Mouse (Mus musculus): Measurements from ENCODE around the gene Mitd1. TPM values are rescaled to one million over a fixed set of nuclear protein-coding genes. Genes with fewer than 3 reads are reported as not detected.

The Mitd1 gene
- polyA plus RNA-seq, 1 experiment from 2014 or later: 24.0 TPM

- peak overlapping the region; percentile 78 for H3K27ac ChIP-seq (ENCODE audit: low read depth, low read length)
- H3K4me2 ChIP-seq (replicated peaks; ENCODE audit: low read depth, low read length): peak overlapping the region; percentile 65
- peak; percentile 98 for ATAC-seq (ENCODE audit: low FRiP score)
- WGBS: under 1% methylated on average over 79 of the region's 90 CpGs
- H3K4me1 ChIP-seq (replicated peaks; ENCODE audit: control insufficient read depth, insufficient read depth, low read length): no peaks in the 10 kb centered on the region
- peak; percentile 100 for DNase-seq (ENCODE audit: low spot score)
- no peaks in the 10 kb centered on the region for H3K27me3 ChIP-seq (ENCODE audit: control insufficient read depth, insufficient read depth, low read length)
- no peaks in the 10 kb centered on the region for H3K36me3 ChIP-seq (ENCODE audit: control insufficient read depth, insufficient read depth, low read length)
- peak overlapping the region; percentile 66 for H3K9ac ChIP-seq (ENCODE audit: low read depth, low read length)
- H3K4me3 ChIP-seq (ENCODE audit: low read depth, low read length): peak overlapping the region; percentile 45
- H3K9me3 ChIP-seq (ENCODE audit: control insufficient read depth, low read length): no peaks in the 10 kb centered on the region
These were observed 25.5 kb downstream of the Mitd1 start for GRCm38 (mm10) chr1:37864511-37865400.

- Histone ChIP-seq H3K27ac (ENCODE audit: low read depth, low read length) (no peak overlapping the region), H3K27me3 (ENCODE audit: control insufficient read depth, insufficient read depth, low read length) (no peaks in the 10 kb centered on the region), H3K4me3 (ENCODE audit: low read depth, low read length) (no peak overlapping the region), H3K4me1 (replicated peaks; ENCODE audit: control insufficient read depth, insufficient read depth, low read length) (no peaks in the 10 kb centered on the region), H3K4me2 (replicated peaks; ENCODE audit: low read depth, low read length) (no peak overlapping the region), H3K9me3 (ENCODE audit: control insufficient read depth, low read length) (no peaks in the 10 kb centered on the region), H3K9ac (ENCODE audit: low read depth, low read length) (no peak overlapping the region), H3K36me3 (ENCODE audit: control insufficient read depth, insufficient read depth, low read length) (no peaks in the 10 kb centered on the region)
- 55% methylated on average over 2 of the region's 2 CpGs for WGBS
- DNase-seq (ENCODE audit: low spot score) (peak; percentile 2), ATAC-seq (ENCODE audit: low FRiP score) (no peak)
These were observed 39.5 kb downstream of the Mitd1 start for GRCm38 (mm10) chr1:37850696-37851095.

- no peak for DNase-seq (ENCODE audit: low spot score)
- H3K27ac ChIP-seq (ENCODE audit: low read depth, low read length): no peak overlapping the region
- no peaks in the 10 kb centered on the region for H3K4me1 ChIP-seq (replicated peaks; ENCODE audit: control insufficient read depth, insufficient read depth, low read length)
- no peaks in the 10 kb centered on the region for H3K27me3 ChIP-seq (ENCODE audit: control insufficient read depth, insufficient read depth, low read length)
- no peak for ATAC-seq (ENCODE audit: low FRiP score)
- H3K4me2 ChIP-seq (replicated peaks; ENCODE audit: low read depth, low read length): no peak overlapping the region
- H3K9ac ChIP-seq (ENCODE audit: low read depth, low read length): no peak overlapping the region
- no peak overlapping the region for H3K4me3 ChIP-seq (ENCODE audit: low read depth, low read length)
- no peaks in the 10 kb centered on the region for H3K9me3 ChIP-seq (ENCODE audit: control insufficient read depth, low read length)
- WGBS: 83% methylated on average over 8 of the region's 8 CpGs
- no peaks in the 10 kb centered on the region for H3K36me3 ChIP-seq (ENCODE audit: control insufficient read depth, insufficient read depth, low read length)
These were observed 43.3 kb downstream of the Mitd1 start for GRCm38 (mm10) chr1:37846878-37847277.

- no peak overlapping the region for H3K4me2 ChIP-seq (replicated peaks; ENCODE audit: low read depth, low read length)
- 64% methylated on average over 2 of the region's 2 CpGs for WGBS
- H3K9ac ChIP-seq (ENCODE audit: low read depth, low read length): no peak overlapping the region
- no peaks in the 10 kb centered on the region for H3K4me1 ChIP-seq (replicated peaks; ENCODE audit: control insufficient read depth, insufficient read depth, low read length)
- no peaks in the 10 kb centered on the region for H3K9me3 ChIP-seq (ENCODE audit: control insufficient read depth, low read length)
- H3K4me3 ChIP-seq (ENCODE audit: low read depth, low read length): no peak overlapping the region
- ATAC-seq (ENCODE audit: low FRiP score) (no peak), DNase-seq (ENCODE audit: low spot score) (no peak)
- H3K36me3 ChIP-seq (ENCODE audit: control insufficient read depth, insufficient read depth, low read length): no peaks in the 10 kb centered on the region
- H3K27ac ChIP-seq (ENCODE audit: low read depth, low read length): no peak overlapping the region
- no peaks in the 10 kb centered on the region for H3K27me3 ChIP-seq (ENCODE audit: control insufficient read depth, insufficient read depth, low read length)
These were observed 58.5 kb downstream of the Mitd1 start for GRCm38 (mm10) chr1:37831681-37832080.

Other genes starting within 250 kb of the Mitd1 start
- 0.66 and 0.84 TPM in 2 replicates for gene 2010300C02Rik, start 170.3 kb downstream of the Mitd1 start, polyA plus RNA-seq (2014; fragmentation: Nextera tagmentation; extraction: Ambion mirVana)
- 21.4 and 21.7 TPM in 2 replicates for gene Tsga10, start 24.0 kb downstream of the Mitd1 start, polyA plus RNA-seq (2014; fragmentation: Nextera tagmentation; extraction: Ambion mirVana)
- gene Lipt1, start 18.7 kb downstream of the Mitd1 start, polyA plus RNA-seq (2014; fragmentation: Nextera tagmentation; extraction: Ambion mirVana): 7.0 and 9.1 TPM in 2 replicates
- gene Mrpl30, start 66 bp upstream of the Mitd1 start, polyA plus RNA-seq (2014; fragmentation: Nextera tagmentation; extraction: Ambion mirVana): 243 and 247 TPM in 2 replicates
- not detected in 2 replicates for gene Lyg2, start 26.1 kb upstream of the Mitd1 start, polyA plus RNA-seq (2014; fragmentation: Nextera tagmentation; extraction: Ambion mirVana)
- gene Lyg1, start 67.3 kb upstream of the Mitd1 start, polyA plus RNA-seq (2014; fragmentation: Nextera tagmentation; extraction: Ambion mirVana): not detected in 2 replicates
- gene Txndc9, start 107.5 kb upstream of the Mitd1 start, polyA plus RNA-seq (2014; fragmentation: Nextera tagmentation; extraction: Ambion mirVana): 188 TPM in 2 replicates
- 28.0 and 34.0 TPM in 2 replicates for gene Eif5b, start 107.6 kb upstream of the Mitd1 start, polyA plus RNA-seq (2014; fragmentation: Nextera tagmentation; extraction: Ambion mirVana)
- 26.7 and 36.8 TPM in 2 replicates for gene Rev1, start 239.4 kb upstream of the Mitd1 start, polyA plus RNA-seq (2014; fragmentation: Nextera tagmentation; extraction: Ambion mirVana)

All from hindbrain, embryonic 11.5 days (tissue).